Mouse (Mus musculus) adrenal gland, adult 8-10 months (tissue): ENCODE results near the gene Pnkd. TPM values are rescaled to one million over a fixed set of nuclear protein-coding genes. Genes with fewer than 3 reads are reported as not detected.
A peak's percentile ranks its signal among the peaks of the same experiment; 100 is the strongest.
"Not testable (repeated sequence)": the region's sequence is repeated elsewhere in the genome, so short reads cannot be mapped to it uniquely, and the experiment has no call there.

Source experiments
- DNase-seq: peaks from one replicate; pipeline ENCODE4 v3.0.0; 2022
- microRNA-seq, 2 experiments: library from miRNA; unstranded; fragments of <30 nt; microRNA quantifications; one replicate each; pipeline ENCODE4 v1.2.0; 2022
- total RNA-seq, 4 experiments: library from RNA; stranded (reverse); gene quantifications; 2 replicates each; pipeline ENCODE4 v1.2.4; 2022

Pnkd gene
- total RNA-seq, 4 experiments from 2014 or later, result 68.1 to 76.1 (median 74.6) TPM

DNA sequence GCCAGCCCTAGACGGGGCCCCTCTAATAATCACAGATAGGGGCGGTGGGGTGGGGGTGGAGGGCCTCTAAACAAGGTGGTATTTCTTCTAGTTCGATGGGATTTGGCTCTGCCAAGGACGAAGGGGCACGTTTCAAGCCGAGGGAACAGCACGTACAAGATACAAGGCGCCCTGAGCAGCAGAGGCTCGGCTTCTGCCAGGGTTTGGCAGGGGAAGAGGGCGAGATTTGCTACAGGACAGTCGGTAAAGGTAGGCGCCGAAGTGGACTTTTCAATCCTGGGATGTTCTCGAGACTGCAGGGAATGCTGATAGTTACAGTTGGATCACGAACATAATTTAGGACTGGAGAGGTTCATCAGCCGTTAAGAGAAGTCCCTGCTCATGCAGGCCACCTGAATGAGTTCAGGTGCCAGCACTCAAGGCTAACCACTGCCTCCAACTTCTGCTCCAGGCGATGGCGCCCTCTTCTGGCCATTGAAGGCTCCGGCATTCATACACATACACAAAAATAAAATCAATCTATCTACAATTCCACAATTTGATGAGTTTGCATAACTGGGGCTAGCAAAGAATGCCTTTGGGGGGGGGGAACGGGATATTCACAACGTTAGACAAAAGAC, 105.7 kb downstream of the Pnkd start:
- DNase-seq, result no peak

DNA sequence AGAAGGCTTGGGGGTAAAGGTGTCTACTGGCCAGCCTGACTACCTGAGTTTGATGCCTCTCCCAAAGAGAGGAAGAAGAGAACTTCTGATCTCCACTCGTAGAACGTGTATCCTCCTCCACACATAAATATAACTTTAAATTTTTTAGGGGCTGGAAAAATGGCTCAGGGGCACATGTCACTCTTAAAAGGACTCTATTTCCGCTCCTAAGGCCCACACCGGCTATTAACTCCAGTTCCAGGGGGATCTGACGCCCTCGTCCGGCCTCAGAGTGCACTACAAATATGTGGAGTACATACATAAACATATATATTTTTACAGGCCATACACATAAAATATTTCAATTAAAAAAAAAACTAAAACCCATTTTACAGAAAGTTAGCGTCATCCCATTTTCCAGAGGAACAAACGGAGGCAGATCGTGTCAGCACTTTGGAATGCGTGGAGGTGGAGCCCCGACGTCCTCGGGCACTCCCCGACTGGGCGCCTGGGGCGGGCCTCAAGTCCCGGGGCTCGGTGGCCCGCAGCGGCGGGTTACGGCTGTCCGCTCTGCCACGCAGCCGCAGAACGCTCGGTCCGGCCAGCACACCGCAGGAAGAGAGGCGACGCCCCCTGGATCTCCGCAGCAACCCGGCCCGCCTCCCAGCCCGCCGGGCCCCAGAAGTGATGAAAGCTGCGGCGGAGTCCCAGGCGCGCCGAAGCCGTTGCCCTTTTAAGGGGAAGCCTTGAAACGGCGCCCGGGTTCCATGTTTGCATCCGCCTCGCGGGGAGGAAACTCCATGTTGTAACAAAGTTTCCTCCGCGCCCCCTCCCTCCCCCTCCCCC, 106.4 kb downstream of the Pnkd start, which contains the start of gene Ctdsp1:
Ctdsp1 (plus strand) TSS at position 586 of the 825 bp plus-strand sequence.
- peak; percentile 98 for DNase-seq

GRCm38 (mm10) chr1:74391844-74392441, 107.2 kb downstream of the Pnkd start:
- peak; percentile 80 for DNase-seq

DNA sequence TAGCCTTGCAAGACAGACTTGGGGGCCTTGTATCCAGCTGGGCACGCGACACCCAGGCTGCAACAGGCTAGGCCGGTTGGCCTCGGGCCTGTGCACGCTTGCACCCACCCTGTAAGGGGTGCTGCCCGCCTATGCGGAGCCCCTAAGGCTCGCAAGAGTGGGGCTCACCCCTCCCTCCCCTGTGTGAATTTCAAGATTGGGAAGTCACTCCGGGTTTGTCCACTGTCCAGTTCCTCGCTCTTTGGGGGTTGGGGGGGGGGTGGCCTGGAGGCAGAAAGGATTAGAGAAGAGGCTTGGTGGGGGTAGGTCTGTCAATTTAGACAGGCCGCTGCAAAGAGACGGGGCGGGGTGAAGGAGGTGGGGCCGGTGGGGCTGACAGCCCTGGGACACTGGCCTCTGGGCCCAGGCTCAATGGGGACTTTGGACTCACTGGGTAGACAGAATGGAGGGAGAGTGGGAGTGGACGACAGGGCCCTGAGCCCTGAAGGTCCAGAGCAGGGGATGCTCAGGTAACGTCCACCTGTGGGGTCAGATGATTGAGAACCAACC, 107.8 kb downstream of the Pnkd start:
- DNase-seq, result no peak

DNA sequence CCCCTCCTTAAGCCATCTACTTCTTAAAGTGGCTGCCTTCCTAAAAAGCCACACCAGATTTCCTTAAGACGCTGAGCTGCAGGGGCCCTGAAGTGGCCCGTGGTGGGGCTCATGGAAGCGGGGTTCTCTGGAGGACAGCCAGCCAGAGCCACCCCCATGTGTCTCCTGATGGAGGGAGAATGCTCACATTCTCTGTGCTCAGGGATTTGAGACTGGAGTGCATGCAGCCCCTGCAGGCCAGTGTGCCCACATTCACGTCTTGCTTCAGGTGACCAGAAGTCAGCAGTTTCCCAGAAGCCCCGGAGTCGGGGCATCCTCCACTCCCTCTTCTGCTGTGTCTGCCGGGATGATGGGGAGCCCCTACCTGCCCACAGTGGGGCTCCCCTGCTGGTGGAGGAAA, 108.3 kb downstream of the Pnkd start:
- DNase-seq, result no peak

DNA sequence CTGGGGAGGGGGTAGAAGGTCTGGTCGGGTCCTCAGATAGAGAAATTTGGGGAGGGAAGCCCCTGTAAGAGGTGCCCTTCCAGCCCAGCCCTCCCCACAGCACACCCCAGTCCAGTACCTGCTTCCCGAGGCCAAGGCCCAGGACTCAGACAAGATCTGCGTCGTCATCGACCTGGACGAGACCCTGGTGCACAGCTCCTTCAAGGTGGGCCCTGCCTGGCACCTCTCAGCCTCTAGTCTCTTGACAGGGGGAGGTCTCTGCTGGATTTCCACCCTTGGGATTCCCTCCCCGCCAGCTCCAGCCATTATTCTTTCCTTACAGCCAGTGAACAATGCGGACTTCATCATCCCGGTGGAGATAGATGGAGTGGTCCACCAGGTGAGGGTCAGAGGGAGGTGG, 109.0 kb downstream of the Pnkd start:
- no peak for DNase-seq

GRCm38 (mm10) chr1:74394311-74394710, 109.6 kb downstream of the Pnkd start:
- DNase-seq, result no peak

DNA sequence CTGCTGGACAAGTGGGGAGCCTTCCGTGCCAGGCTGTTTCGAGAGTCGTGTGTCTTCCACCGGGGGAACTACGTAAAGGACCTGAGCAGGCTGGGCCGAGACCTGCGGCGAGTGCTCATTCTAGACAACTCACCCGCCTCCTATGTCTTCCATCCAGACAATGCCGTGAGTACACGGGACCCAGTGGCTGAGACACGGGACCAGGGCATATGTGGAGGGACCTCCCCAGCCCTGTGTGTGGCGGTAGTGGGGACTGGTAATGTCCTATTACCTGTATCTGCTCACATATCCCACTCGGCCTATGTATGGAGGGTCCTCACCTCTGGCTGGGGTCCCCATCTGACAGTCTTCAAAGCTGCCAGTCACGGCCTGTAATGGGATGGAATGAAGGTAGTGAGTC, 110.1 kb downstream of the Pnkd start:
- DNase-seq, result no peak

DNA sequence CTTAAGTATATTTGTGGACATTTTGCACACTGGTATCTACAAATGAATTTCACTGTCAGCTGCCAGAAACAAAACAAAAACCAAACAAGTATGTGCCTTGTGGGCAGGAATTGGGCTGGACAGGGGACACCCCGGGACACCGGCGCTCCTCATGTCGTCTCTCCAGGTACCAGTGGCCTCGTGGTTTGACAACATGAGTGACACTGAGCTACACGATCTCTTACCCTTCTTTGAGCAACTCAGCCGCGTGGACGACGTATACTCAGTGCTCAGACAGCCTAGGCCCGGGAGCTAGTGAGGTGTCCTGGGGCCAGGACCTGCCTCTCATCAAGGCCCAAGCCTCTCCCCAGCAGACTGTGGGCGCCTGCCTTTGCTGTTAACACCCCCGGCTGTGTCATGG, 110.6 kb downstream of the Pnkd start:
- DNase-seq, result no peak

DNA sequence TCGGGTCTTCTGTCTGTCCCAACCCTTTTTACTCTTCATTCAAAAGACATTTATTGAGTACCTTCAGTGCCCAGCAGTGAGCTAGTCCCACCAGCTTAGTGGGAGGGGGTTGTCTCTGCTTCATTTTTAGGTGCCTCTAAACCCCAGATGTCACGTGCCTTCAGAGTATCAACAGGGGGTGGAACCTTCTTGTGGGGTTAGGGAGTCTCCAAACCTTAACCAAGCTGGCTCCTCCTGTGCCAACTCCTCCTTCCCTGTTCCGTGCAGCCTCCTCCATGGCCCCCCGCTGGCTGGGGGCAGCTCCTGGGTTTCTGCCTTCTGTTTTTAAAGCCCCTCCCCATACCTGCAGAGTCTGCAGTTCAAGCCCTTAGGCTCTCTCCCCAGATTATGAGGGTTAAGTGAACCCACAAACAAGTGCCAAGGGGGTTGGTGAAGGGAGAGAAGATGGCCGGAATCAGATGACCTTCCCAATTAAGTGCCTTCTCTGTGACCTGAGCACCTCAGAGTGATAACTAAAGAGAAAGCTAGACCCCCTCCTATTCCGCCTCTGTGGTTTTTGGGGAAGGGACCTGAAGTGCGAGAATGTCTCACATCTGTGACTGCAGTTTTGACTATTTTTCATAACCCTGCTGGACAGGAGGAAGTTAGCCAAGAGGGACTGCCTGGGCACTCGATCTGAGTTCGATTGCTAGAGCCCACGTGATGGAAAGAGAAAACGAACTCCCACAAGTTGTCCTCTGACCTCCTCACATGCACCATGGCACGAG, 111.9 kb downstream of the Pnkd start:
- DNase-seq, result not testable (repeated sequence)

DNA sequence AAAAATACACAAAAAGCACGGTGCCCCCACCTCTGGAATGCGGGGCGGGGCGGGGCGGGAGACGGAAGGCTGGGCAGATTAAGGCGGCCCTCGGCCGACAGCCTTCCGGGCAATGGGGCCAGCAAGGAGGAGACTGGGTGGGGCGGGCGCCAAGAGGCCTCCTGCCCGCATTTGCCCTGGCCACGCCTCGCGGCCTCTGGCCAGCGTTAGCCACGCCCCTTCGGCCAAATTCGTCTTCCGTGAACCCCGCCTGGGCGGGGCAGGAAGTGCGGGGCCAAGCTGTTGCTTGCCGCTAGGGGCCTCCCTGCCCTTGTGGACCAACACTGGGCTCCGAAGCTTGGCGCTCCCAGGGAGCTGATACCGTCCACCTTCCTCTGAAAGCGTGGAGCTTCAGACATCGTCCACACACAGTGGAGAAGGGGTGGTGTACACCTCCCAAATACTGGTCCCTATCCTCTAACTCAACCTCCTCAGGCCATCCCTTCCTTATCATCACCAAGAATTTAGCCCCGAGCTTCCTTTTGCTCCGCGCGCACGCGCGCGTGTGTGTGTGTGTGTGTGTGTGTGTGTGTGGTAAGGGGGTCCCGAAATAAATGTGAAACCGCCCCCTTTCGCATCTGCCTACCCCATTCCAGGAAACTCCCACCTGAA, 112.7 kb downstream of the Pnkd start:
- DNase-seq, result peak; percentile 99

GRCm38 (mm10) chr1:74397919-74398451, 113.3 kb downstream of the Pnkd start:
- DNase-seq, result no peak

GRCm38 (mm10) chr1:74400531-74400930, 115.8 kb downstream of the Pnkd start:
- DNase-seq, result no peak

GRCm38 (mm10) chr1:74401015-74401702, 116.4 kb downstream of the Pnkd start:
- no peak for DNase-seq

Small RNAs within 50 kb of the gene (microRNA-seq; reads per million reads assigned to microRNA genes)
- 22,644 to 24,682 reads per million in 2 experiments for gene Mir26b

Other genes starting within 250 kb of the Pnkd start
- gene Tns1, start 160.5 kb upstream of the Pnkd start, total RNA-seq, result 100 to 1,000 TPM; 461 to 578 (median 489) TPM
- gene Rufy4, start 159.4 kb upstream of the Pnkd start, total RNA-seq, result 1 to 10 TPM; 1.3 to 4.4 (median 2.8) TPM
- gene Cxcr2, start 130.9 kb upstream of the Pnkd start, total RNA-seq, result under 1 TPM in 1 of 4 experiments, not detected in 3; 0.10 TPM
- under 1 TPM in 1 of 4 experiments, not detected in 3; 0.27 TPM for gene Cxcr1, start 90.3 kb upstream of the Pnkd start, total RNA-seq
- 100 to 1,000 TPM; 171 to 184 (median 181) TPM for gene Arpc2, start 48.8 kb upstream of the Pnkd start, total RNA-seq
- not detected for gene Gpbar1, start 6.4 kb upstream of the Pnkd start, total RNA-seq
- gene Aamp, start 192 bp upstream of the Pnkd start, total RNA-seq, result 100 to 1,000 TPM; 174 to 226 (median 192) TPM
- gene Tmbim1, start 20.7 kb downstream of the Pnkd start, total RNA-seq, result 100 to 1,000 TPM; 123 to 136 (median 131) TPM
- 1 to 10 TPM in 2 of 4 experiments, under 1 TPM in 2; 0.21 to 1.4 (median 0.81) TPM for gene Catip, start 77.2 kb downstream of the Pnkd start, total RNA-seq
- gene Slc11a1, start 90.3 kb downstream of the Pnkd start, total RNA-seq, result 10 to 100 TPM; 12.9 to 29.1 (median 19.7) TPM
- 100 to 1,000 TPM; 141 to 175 (median 160) TPM for gene Ctdsp1, start 106.6 kb downstream of the Pnkd start, total RNA-seq
- 1 to 10 TPM in 3 of 4 experiments, under 1 TPM in 1; 0.96 to 4.1 (median 2.6) TPM for gene Vil1, start 124.4 kb downstream of the Pnkd start, total RNA-seq
- gene Cnot9, start 221.1 kb downstream of the Pnkd start, total RNA-seq, result 10 to 100 TPM; 27.1 to 29.4 (median 28.1) TPM